In the genomic region with DNA sequence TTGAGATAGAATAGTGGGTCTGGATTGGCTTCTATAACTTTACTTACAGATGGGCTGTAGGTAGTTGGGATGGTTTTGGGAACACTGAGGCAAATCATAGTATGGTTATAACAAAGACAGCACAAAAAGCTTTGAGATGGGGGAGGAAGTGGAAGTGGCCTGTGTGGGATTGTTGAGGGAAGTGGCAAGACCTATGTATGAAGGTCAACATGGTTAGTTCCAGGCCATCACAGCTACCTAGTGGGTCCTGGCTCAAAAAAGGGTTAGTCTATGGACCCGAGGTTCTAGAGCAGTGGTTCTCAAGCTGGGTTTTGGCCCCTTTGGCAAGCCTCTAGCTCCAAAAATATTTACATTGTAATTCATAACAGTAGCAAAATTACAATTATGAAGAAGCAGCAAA, we compare ENCODE assay signal across 9 mouse cellular contexts. TPM values are rescaled to one million over a fixed set of nuclear protein-coding genes. Genes with fewer than 3 reads are reported as not detected.
DNase-seq lines count a peak whose midpoint lies in the region; ATAC-seq and TF ChIP-seq lines count a peak whose summit lies in the region.
"Had no signal": no experiment of that assay in that cellular context is flagged by ENCODE, and none has a peak within 500 bp of the region (broad histone marks: within the 10 kb centered on the region; RNA-seq: fewer than 3 reads in every experiment).

No protein-coding gene starts in this region.

- intact Hi-C loops in gastrocnemius, adult 2 months (cut with DNase I): no loop called here
- intact Hi-C loops in gastrocnemius, postnatal 36 days (cut with DNase I): no loop called here

- no peak for TF ChIP-seq EP300 in lung, postnatal 0 days (IDR thresholded peaks at IDR 0.05)

- H3K36me3 ChIP-seq in lung, postnatal 0 days (ENCODE audit: insufficient read depth, low read length): peaks cover 14% of the 10 kb centered on the region
- H3K36me3 ChIP-seq in limb, embryonic 12.5 days: peaks cover 30% of the 10 kb centered on the region
- peaks cover 20% of the 10 kb centered on the region for H3K36me3 ChIP-seq in neural tube, embryonic 15.5 days

- 69% methylated on average over 1 of the region's 1 CpGs for WGBS in lung, postnatal 0 days
- 50% methylated on average over 1 of the region's 1 CpGs for WGBS in lung, adult 2 months
- 86% methylated on average over 1 of the region's 1 CpGs for WGBS in limb, embryonic 12.5 days
- WGBS in neural tube, embryonic 15.5 days: 96% methylated on average over 1 of the region's 1 CpGs

- ATAC-seq in lung, postnatal 0 days: no peak
- no peak for ATAC-seq in limb, embryonic 12.5 days (ENCODE audit: insufficient number of reproducible peaks, insufficient read depth, low FRiP score, low TSS enrichment, low read depth)
- ATAC-seq in neural tube, embryonic 15.5 days (ENCODE audit: low FRiP score): no peak

- no peak for TF ChIP-seq POLR2A in lung, adult 2 months (IDR thresholded peaks at IDR 0.05; ENCODE audit: borderline replicate concordance, extremely low read depth, low read depth, low read length)

- TF ChIP-seq CTCF in gastrocnemius, adult 2 months (IDR thresholded peaks at IDR 0.05): no peak
- no peak for TF ChIP-seq CTCF in lung, postnatal 0 days (IDR thresholded peaks at IDR 0.05)
- no peak for TF ChIP-seq CTCF in lung, adult 2 months (IDR thresholded peaks at IDR 0.05; ENCODE audit: insufficient read depth, low read length)

- no peaks in the 10 kb centered on the region for H3K9me3 ChIP-seq in lung, postnatal 0 days (ENCODE audit: low read length)
- H3K9me3 ChIP-seq in limb, embryonic 12.5 days: no peaks in the 10 kb centered on the region
- no peaks in the 10 kb centered on the region for H3K9me3 ChIP-seq in neural tube, embryonic 15.5 days (replicated peaks)

- peak overlapping the region; percentile 98 for H3K4me3 ChIP-seq in gastrocnemius, adult 2 months
- H3K4me3 ChIP-seq in lung, postnatal 0 days (ENCODE audit: low read depth, low read length): no peak overlapping the region
- H3K4me3 ChIP-seq in lung, adult 2 months (replicated peaks; ENCODE audit: extremely low read depth, low read depth, low read length): no peak overlapping the region
- H3K4me3 ChIP-seq in limb, embryonic 12.5 days (replicated peaks): no peak overlapping the region
- no peak overlapping the region for H3K4me3 ChIP-seq in neural tube, embryonic 15.5 days (replicated peaks)

- H3K4me1 ChIP-seq in lung, postnatal 0 days (ENCODE audit: insufficient read depth, low read depth, low read length): peaks cover 15% of the 10 kb centered on the region
- peaks cover 18% of the 10 kb centered on the region for H3K4me1 ChIP-seq in lung, adult 2 months (ENCODE audit: control insufficient read depth, insufficient read depth, low read length)
- peaks cover 23% of the 10 kb centered on the region for H3K4me1 ChIP-seq in limb, embryonic 12.5 days (replicated peaks)
- peaks cover 30% of the 10 kb centered on the region for H3K4me1 ChIP-seq in neural tube, embryonic 15.5 days

- DNase-seq in gastrocnemius, adult 2 months: no peak
- no peak for DNase-seq in gastrocnemius, postnatal 36 days
- DNase-seq in lung, postnatal 0 days (ENCODE audit: low spot score): no peak
- DNase-seq in lung, adult 2 months: no peak
- no peak for DNase-seq in layer of hippocampus, postnatal 10 days (ENCODE audit: low spot score in 2 of 2)
- DNase-seq in adrenal gland, adult (ENCODE audit: inconsistent age in 2 of 2, low spot score in 1 of 2): no peak
- DNase-seq: spleen, adult 18-20 months had no signal

- peak overlapping the region; percentile 65 for H3K4me2 ChIP-seq in lung, postnatal 0 days (replicated peaks; ENCODE audit: low read depth, low read length)
- H3K4me2 ChIP-seq in limb, embryonic 12.5 days: peak overlapping the region; percentile 81
- H3K4me2 ChIP-seq in neural tube, embryonic 15.5 days: peak overlapping the region; percentile 60

- H3K9ac ChIP-seq in lung, postnatal 0 days (replicated peaks; ENCODE audit: low read depth): no peak overlapping the region
- no peak overlapping the region for H3K9ac ChIP-seq in limb, embryonic 12.5 days (replicated peaks)
- no peak overlapping the region for H3K9ac ChIP-seq in neural tube, embryonic 15.5 days (replicated peaks)

- no peak overlapping the region for H3K27ac ChIP-seq in gastrocnemius, adult 2 months
- no peak overlapping the region for H3K27ac ChIP-seq in lung, postnatal 0 days (ENCODE audit: low read length)
- H3K27ac ChIP-seq in limb, embryonic 12.5 days: no peak overlapping the region
- H3K27ac ChIP-seq in neural tube, embryonic 15.5 days (replicated peaks): no peak overlapping the region

- no peaks in the 10 kb centered on the region for H3K27me3 ChIP-seq in lung, postnatal 0 days (replicated peaks; ENCODE audit: insufficient read depth, low read length)
- no peaks in the 10 kb centered on the region for H3K27me3 ChIP-seq in limb, embryonic 12.5 days
- H3K27me3 ChIP-seq in neural tube, embryonic 15.5 days (replicated peaks): no peaks in the 10 kb centered on the region

RNA-seq across cellular contexts. Expression of gene Itch, which starts 2.2 kb away (rescaled TPM):
- total RNA-seq in gastrocnemius, adult 2 months (2021): 10 to 100 TPM; 20.1 to 21.6 TPM
- total RNA-seq in gastrocnemius, postnatal 36 days (2021): 10 to 100 TPM; 17.2 to 19.3 TPM
- 24.9 and 30.3 TPM in 2 replicates for polyA plus RNA-seq in lung, postnatal 0 days (2015; fragmentation: Nextera tagmentation; extraction: Ambion mirVana)
- polyA plus RNA-seq in lung, adult 2 months (2012; rRNA removed): 7.5 and 12.0 TPM in 2 replicates
- 70.4 and 73.9 TPM in 2 replicates for polyA plus RNA-seq in limb, embryonic 12.5 days (2016; fragmentation: Nextera tagmentation; extraction: Ambion mirVana)
- polyA plus RNA-seq in neural tube, embryonic 15.5 days (2015; fragmentation: Nextera tagmentation; extraction: Ambion mirVana): 41.2 and 44.4 TPM in 2 replicates
- 10 to 100 TPM; 36.0 to 40.0 TPM for total RNA-seq in layer of hippocampus, postnatal 10 days (2021)
